Mouse (Mus musculus) testis, adult 2 months (tissue): ENCODE results near the gene Kmt5c.

ENCODE experiments used
- CTCF ChIP-seq: fragments of 200-500 bp; IDR thresholded peaks from 2 replicates; pipeline ENCODE4 v1.5.1; 2012; ENCODE audit warnings: low read depth, mild to moderate bottlenecking, inconsistent platforms, low read length, moderate library complexity; ENCODE audit not compliant: control insufficient read depth, insufficient read depth, insufficient replicate concordance
- POLR2A ChIP-seq: fragments of 200-500 bp; IDR thresholded peaks from 2 replicates; pipeline ENCODE4 v1.6.1; 2012; ENCODE audit warnings: low read depth, mild to moderate bottlenecking, inconsistent platforms, low read length, moderate library complexity; ENCODE audit not compliant: control insufficient read depth

- TF ChIP-seq CTCF (no peak), POLR2A (no peak)
These were observed 5.0 kb downstream of the Kmt5c start for GRCm38 (mm10) chr7:4744886-4745285.
